Mouse (Mus musculus) spleen, postnatal 14 days (tissue): ENCODE measurements around the gene Vmn1r12.
"Not testable (repeated sequence)": the region's sequence is repeated elsewhere in the genome, so short reads cannot be mapped to it uniquely, and the experiment has no call there.

ENCODE experiments used
- DNase-seq, 2 experiments: peaks; one replicate each; pipeline ENCODE4 v3.0.0; 2021 to 2022; ENCODE audit warnings: low spot score in 2 of 2

The Vmn1r12 gene

DNA sequence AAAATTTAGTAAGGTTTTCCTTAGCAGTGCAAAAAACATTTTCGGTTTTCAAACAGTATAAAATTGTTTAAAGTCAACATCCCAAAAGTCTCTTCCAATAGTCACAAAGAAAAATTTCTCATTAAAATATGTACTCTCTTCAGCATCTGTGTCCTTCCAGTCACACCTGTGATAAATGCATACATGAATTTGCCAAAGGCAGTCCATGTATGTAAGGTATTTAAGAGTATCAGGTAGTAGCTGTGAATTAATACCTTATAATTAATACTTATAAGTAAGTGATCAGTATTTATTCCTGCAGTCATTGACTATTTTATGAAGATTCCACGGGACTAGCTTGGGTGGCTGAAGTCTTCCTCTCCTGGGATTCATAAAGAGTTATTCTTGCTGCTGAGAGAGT is at the start of gene Vmn1r12:
Vmn1r12 (plus strand) TSS at position 301 of the 400 bp plus-strand sequence.
- no peak for DNase-seq

DNA sequence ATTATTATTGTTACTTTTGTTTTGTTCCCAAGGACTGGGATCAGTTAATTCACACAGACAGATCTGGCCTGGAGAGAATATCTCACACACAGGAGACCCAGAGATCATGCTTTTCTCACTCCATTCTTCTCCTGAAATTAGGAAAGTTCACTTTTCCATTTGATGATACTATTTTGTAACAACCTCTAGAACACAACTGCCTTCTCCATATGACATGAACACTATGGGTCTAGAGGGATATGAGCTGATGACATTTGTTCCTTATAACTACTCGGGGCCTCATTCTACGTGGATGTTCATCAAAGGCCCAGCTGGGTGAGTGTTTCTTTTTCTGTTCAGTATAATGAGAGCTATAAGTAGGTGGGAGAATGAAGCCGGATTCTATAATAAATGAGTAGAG is 47.6 kb upstream of the Vmn1r12 start, which contains the start of gene Vmn1r10:
Vmn1r10 (plus strand) TSS at position 301 of the 400 bp plus-strand sequence.
- no peak for DNase-seq

DNA sequence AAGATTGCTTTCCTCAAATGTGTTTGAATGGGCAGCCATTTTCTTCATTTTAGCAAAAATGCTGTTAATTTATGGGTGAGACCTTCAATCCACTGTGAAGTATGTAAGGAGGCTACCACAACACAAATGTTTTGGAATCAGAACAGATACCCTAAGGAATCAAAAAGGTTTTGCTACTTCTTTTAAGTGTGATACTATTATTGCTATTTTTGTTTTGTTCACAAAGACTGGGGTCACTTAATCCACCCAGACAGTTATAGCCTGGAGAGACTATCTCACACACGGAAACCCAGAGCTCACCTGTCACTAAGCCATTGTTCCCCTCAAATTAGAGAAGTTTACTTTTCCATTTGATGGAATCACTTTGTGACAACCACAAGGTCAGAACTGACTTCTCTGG is 23.6 kb upstream of the Vmn1r12 start, which contains the start of gene Vmn1r11:
Vmn1r11 (plus strand) TSS at position 301 of the 400 bp plus-strand sequence.
- DNase-seq: no peak

DNA sequence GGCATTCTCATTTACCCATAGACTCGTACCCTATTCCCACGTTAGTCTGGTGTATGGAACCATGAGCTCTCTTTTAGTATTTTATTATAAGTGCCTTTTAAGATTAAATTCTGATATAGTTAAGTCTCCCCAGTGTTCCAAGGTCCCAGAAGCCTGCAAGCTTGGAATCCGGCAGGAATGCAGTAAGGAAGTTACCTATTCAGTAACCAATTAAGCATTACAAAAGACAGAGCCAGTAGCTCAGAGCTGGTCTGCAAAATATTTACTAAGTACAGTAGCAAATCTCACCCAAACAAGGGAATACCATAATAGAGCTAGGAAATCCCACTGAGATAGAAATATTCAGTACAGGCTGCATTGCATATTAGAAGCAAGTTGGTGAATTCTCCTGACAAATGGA is 33.3 kb downstream of the Vmn1r12 start:
- not testable (repeated sequence) for DNase-seq

DNA sequence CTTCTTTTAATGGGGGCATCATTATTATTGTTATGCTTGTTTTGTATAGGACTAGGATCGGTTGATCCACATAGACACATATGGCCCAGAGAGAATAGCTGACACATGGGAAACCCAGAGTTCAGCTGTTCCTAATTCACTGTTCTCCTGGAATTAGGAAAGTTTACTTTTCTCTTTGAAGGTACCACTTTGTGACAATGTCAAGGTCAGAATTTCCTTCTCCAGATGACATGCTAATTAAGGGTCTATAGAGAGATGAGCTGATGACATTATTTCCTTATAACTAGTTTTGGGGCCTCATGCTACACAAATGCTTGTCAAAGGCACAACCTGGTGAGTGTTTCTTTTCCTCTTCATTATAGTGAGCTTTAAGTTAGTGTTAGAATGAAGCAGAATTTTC is 46.3 kb downstream of the Vmn1r12 start, which contains the start of gene Vmn1r13:
Vmn1r13 (plus strand) TSS at position 301 of the 400 bp plus-strand sequence.
- not testable (repeated sequence) for DNase-seq
